Mouse (Mus musculus): ENCODE results near the gene 1700021F05Rik. TPM values are rescaled to one million over a fixed set of nuclear protein-coding genes. Genes with fewer than 3 reads are reported as not detected.

Gene 1700021F05Rik
- polyA plus RNA-seq, 1 experiment from 2014 or later = 52.1 TPM

DNA sequence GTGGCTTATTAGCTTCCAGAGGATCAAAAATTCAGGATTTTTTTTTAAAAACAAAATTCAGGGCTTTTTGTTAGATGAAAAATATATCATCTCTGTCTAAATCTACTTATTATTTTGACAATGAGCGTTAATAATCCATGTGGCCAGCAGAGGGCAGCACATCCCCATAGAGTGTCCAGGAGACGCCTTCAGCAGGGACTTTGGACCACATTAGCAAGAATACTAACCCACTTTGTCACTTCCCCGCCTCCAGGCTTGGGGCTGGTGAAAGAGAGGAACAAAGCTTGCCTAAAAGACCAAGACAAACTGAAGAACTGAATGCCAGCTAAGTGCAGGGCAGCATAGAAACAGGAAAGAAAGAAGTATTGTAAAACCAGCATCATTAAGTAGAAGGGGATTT lies 34.2 kb upstream of the 1700021F05Rik start:
- Histone ChIP-seq H3K4me1 (peaks cover 9% of the 10 kb centered on the region), H3K27me3 (no peaks in the 10 kb centered on the region), H3K36me3 (no peaks in the 10 kb centered on the region), H3K4me2 (no peak overlapping the region), H3K9me3 (0 out of 2 replicates have a peak, but pooled peaks cover 5% of the 10 kb centered on the region), H3K4me3 (no peak overlapping the region), H3K9ac (no peak overlapping the region), H3K27ac (no peak overlapping the region)
- WGBS = 4% methylated on average over 3 of the region's 3 CpGs
- no peak for ATAC-seq (ENCODE audit: borderline replicate concordance, extremely low read depth, low FRiP score, low TSS enrichment)

DNA sequence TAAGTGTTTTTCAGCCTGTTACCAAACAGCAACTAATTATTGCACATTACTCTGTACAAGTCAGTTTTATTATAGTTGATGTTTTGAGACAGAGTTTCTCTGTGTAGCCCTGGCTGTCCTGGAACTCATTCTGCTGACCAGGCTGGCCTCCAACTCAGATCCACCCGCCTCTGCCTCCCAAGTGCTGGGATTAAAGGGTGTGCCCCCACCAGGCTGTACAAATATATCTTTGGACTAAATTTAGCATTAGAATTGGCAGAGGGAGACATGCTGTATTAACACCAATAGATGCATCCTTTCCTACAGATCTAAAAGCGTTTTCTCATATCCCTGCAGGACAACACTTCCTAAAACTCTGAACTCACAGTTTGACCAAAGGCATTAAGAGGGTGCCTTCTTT lies 33.6 kb upstream of the 1700021F05Rik start:
- no peak overlapping the region for H3K4me2 ChIP-seq
- H3K27ac ChIP-seq = no peak overlapping the region
- no peaks in the 10 kb centered on the region for H3K27me3 ChIP-seq
- no peak overlapping the region for H3K9ac ChIP-seq
- no peak overlapping the region for H3K4me3 ChIP-seq
- H3K36me3 ChIP-seq = no peaks in the 10 kb centered on the region
- no peak for ATAC-seq (ENCODE audit: borderline replicate concordance, extremely low read depth, low FRiP score, low TSS enrichment)
- 69% methylated on average over 2 of the region's 2 CpGs for WGBS
- 0 out of 2 replicates have a peak, but pooled peaks cover 5% of the 10 kb centered on the region for H3K9me3 ChIP-seq
- peaks cover 6% of the 10 kb centered on the region; the same call in 1 of the 2 replicates for H3K4me1 ChIP-seq

GRCm38 (mm10) chr10:43561311-43561710 lies 20.5 kb upstream of the 1700021F05Rik start:
- Histone ChIP-seq H3K4me2 (no peak overlapping the region), H3K36me3 (no peaks in the 10 kb centered on the region), H3K9ac (no peak overlapping the region), H3K27ac (no peak overlapping the region), H3K4me1 (no peaks in the 10 kb centered on the region), H3K9me3 (no peaks in the 10 kb centered on the region), H3K27me3 (no peaks in the 10 kb centered on the region), H3K4me3 (no peak overlapping the region)
- WGBS = 84% methylated on average over 2 of the region's 2 CpGs
- ATAC-seq (ENCODE audit: borderline replicate concordance, extremely low read depth, low FRiP score, low TSS enrichment) = no peak

DNA sequence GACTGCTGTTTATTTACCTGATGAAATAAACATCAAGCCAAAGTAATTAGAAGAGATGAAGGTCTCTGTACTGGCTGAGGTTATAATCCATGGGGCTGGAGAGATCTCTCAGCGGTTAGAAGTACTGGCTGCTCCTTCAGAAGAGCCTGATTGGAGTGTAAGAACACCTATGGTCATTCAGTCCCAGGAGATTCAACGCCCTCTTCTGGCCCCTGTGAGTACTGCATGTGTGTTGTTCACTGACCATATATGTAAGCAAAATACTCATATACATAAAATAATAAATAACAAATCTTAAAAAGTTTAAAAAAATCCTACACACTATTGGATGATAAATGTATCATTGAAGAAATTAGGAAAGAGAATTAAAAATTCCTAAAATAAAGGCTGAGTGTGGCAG lies 20.0 kb upstream of the 1700021F05Rik start:
- Histone ChIP-seq H3K9me3 (no peaks in the 10 kb centered on the region), H3K4me1 (no peaks in the 10 kb centered on the region), H3K4me3 (no peak overlapping the region), H3K27ac (no peak overlapping the region), H3K36me3 (no peaks in the 10 kb centered on the region), H3K9ac (no peak overlapping the region), H3K27me3 (no peaks in the 10 kb centered on the region), H3K4me2 (no peak overlapping the region)
- ATAC-seq (ENCODE audit: borderline replicate concordance, extremely low read depth, low FRiP score, low TSS enrichment) = no peak
- 37% methylated on average over 2 of the region's 2 CpGs for WGBS

- no peaks in the 10 kb centered on the region for H3K27me3 ChIP-seq
- 70% methylated on average over 11 of the region's 11 CpGs for WGBS
- no peak for ATAC-seq (ENCODE audit: borderline replicate concordance, extremely low read depth, low FRiP score, low TSS enrichment)
- H3K4me1 ChIP-seq = no peaks in the 10 kb centered on the region
- no peaks in the 10 kb centered on the region for H3K36me3 ChIP-seq
- no peak overlapping the region for H3K27ac ChIP-seq
- no peak overlapping the region for H3K4me3 ChIP-seq
- no peak overlapping the region for H3K4me2 ChIP-seq
- H3K9ac ChIP-seq = no peak overlapping the region
- no peaks in the 10 kb centered on the region for H3K9me3 ChIP-seq
Measured at GRCm38 (mm10) chr10:43559313-43559712, 18.5 kb upstream of the 1700021F05Rik start.

DNA sequence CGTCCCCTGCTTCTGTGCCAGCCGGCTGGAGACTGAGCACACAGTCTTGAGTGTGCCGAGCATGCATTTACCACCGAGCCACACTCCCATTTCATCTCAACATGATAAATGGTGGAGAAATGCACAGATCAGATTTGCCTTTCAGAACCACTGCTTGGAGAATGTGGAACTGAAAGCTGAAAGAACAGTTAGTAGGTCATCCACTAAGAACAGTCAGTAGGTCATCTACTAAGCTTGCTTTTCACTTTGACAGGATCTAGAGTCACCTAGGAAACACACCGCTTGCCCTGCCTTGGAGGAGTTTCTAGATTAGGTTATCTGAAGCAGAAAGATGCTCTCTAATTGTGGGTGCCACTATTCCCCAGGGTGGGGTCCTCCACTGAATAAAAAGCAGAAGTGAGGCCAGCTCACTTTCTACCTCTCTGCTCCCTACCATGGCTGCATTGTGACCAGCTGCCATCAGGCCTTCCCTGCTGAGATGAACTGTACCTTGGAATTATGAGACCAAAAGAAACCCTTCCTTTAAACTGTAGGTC lies 16.9 kb upstream of the 1700021F05Rik start:
- H3K4me3 ChIP-seq = no peak overlapping the region
- H3K4me2 ChIP-seq = no peak overlapping the region
- H3K9me3 ChIP-seq = no peaks in the 10 kb centered on the region
- H3K4me1 ChIP-seq = no peaks in the 10 kb centered on the region
- no peaks in the 10 kb centered on the region for H3K27me3 ChIP-seq
- no peak overlapping the region for H3K9ac ChIP-seq
- WGBS = 85% methylated on average over 5 of the region's 5 CpGs
- ATAC-seq (ENCODE audit: borderline replicate concordance, extremely low read depth, low FRiP score, low TSS enrichment) = no peak
- H3K27ac ChIP-seq = no peak overlapping the region
- H3K36me3 ChIP-seq = no peaks in the 10 kb centered on the region

DNA sequence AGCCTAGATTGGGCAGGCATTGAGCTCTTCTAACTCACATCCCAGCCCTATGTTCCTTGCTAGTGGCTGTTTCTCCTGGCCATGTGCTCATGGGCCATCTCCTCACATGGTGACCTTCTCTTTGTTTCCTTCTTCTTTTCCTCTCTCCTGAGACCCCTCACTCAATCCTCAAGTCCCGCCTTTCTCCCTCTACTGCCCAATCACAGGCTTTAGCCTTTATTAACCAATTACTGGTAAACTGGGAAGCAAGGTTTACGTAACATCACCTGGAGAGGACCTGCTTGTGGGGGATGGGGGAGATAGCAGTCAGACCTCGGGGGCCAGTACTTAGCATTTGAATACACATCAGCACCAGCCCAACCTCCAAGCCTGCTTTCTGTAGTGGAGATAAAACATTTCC lies 10.6 kb upstream of the 1700021F05Rik start:
- H3K4me3 ChIP-seq = no peak overlapping the region
- no peak overlapping the region for H3K9ac ChIP-seq
- no peak for ATAC-seq (ENCODE audit: borderline replicate concordance, extremely low read depth, low FRiP score, low TSS enrichment)
- WGBS = 36% methylated on average over 3 of the region's 3 CpGs
- no peaks in the 10 kb centered on the region for H3K9me3 ChIP-seq
- no peaks in the 10 kb centered on the region for H3K36me3 ChIP-seq
- H3K27ac ChIP-seq = no peak overlapping the region
- H3K27me3 ChIP-seq = no peaks in the 10 kb centered on the region
- H3K4me2 ChIP-seq = no peak overlapping the region
- no peaks in the 10 kb centered on the region for H3K4me1 ChIP-seq

DNA sequence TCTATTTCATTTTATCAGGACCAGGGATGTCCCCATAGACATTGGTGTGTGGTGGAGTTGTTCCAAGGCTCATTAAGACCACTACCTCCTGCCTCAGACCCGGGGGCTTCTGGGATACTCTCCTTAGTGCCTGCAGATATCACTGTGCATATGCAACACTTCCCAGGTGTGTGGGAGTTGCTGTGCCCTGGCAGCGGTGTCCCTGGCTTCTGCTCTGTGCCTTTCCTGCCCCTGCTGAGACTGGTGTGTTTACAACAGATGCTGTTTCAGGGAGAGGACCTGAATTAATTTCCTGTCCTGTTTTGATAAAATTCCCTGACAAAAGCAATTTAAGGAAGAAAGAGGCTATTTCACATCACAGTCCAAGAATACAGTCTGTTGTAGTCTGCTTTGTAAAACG lies 10.1 kb upstream of the 1700021F05Rik start:
- H3K9me3 ChIP-seq = no peaks in the 10 kb centered on the region
- ATAC-seq (ENCODE audit: borderline replicate concordance, extremely low read depth, low FRiP score, low TSS enrichment) = no peak
- no peak overlapping the region for H3K9ac ChIP-seq
- H3K4me3 ChIP-seq = no peak overlapping the region
- H3K4me1 ChIP-seq = no peaks in the 10 kb centered on the region
- no peak overlapping the region for H3K27ac ChIP-seq
- H3K27me3 ChIP-seq = no peaks in the 10 kb centered on the region
- 33% methylated on average over 3 of the region's 3 CpGs for WGBS
- H3K4me2 ChIP-seq = no peak overlapping the region
- no peaks in the 10 kb centered on the region for H3K36me3 ChIP-seq

DNA sequence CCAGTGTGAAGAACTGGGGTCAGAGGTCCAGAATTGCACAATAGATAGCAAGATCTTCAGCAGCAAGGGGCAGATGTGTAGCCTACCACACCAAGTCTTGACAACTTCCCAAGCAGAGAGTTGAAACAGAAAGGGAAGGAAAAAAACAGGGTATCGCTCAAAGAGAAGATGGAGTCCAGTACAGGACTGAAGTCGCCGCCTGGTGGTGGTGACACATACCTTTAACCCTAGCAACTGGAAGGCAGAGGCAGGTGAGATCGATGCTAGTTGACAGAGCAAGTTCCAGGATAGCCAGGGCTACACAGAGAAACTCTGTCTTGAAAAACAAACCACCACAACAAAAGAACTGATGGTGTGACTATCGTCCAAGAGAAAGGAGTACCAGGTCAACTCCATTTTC lies 8.6 kb upstream of the 1700021F05Rik start:
- Histone ChIP-seq H3K27ac (no peak overlapping the region), H3K9me3 (no peaks in the 10 kb centered on the region), H3K9ac (no peak overlapping the region), H3K4me3 (no peak overlapping the region), H3K4me2 (no peak overlapping the region), H3K4me1 (no peaks in the 10 kb centered on the region), H3K27me3 (no peaks in the 10 kb centered on the region), H3K36me3 (no peaks in the 10 kb centered on the region)
- ATAC-seq (ENCODE audit: borderline replicate concordance, extremely low read depth, low FRiP score, low TSS enrichment) = no peak
- WGBS = 64% methylated on average over 5 of the region's 5 CpGs

- Histone ChIP-seq H3K9ac (no peak overlapping the region), H3K27ac (no peak overlapping the region), H3K4me1 (peaks cover 16% of the 10 kb centered on the region), H3K36me3 (no peaks in the 10 kb centered on the region), H3K27me3 (no peaks in the 10 kb centered on the region), H3K9me3 (no peaks in the 10 kb centered on the region), H3K4me2 (peak overlapping the region; percentile 43), H3K4me3 (peak overlapping the region; percentile 98)
- 33% methylated on average over 8 of the region's 8 CpGs for WGBS
- ATAC-seq (ENCODE audit: borderline replicate concordance, extremely low read depth, low FRiP score, low TSS enrichment) = no peak
Measured at GRCm38 (mm10) chr10:43541153-43541544, 355 bp upstream of the 1700021F05Rik start.

- 16% methylated on average over 12 of the region's 12 CpGs for WGBS
Measured at GRCm38 (mm10) chr10:43539746-43540310, 966 bp downstream of the 1700021F05Rik start.

DNA sequence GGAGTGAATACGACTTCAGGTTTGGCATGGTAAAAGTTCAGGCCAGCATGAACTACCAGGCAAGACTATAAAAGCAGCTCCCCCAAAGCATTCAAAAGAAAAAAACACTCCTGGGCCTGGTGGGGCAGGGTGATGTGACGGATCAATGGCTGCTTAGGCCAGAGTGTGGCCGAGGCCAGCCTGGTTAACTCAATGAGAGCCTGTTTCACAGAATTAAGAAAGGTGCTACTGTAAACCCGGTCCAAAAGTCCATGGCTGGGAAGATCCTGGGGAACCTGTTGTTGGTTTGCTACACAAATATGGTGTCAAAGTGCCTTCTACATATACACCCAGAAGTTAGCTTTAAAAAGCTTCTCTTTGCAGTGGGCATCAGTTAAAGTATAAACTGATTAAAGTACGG lies 2.0 kb downstream of the 1700021F05Rik start:
- Histone ChIP-seq H3K4me1 (peaks cover 16% of the 10 kb centered on the region), H3K27me3 (no peaks in the 10 kb centered on the region), H3K36me3 (peaks cover 9% of the 10 kb centered on the region; the same call in 1 of the 2 replicates), H3K4me3 (no peak overlapping the region), H3K9me3 (no peaks in the 10 kb centered on the region), H3K4me2 (no peak overlapping the region), H3K27ac (no peak overlapping the region), H3K9ac (no peak overlapping the region)
- ATAC-seq (ENCODE audit: borderline replicate concordance, extremely low read depth, low FRiP score, low TSS enrichment) = no peak
- 88% methylated on average over 5 of the region's 5 CpGs for WGBS

More at GRCm38 (mm10) chr10:43539746-43540310, 966 bp downstream of the 1700021F05Rik start:
- no peaks in the 10 kb centered on the region for H3K9me3 ChIP-seq
- peaks cover 16% of the 10 kb centered on the region for H3K4me1 ChIP-seq
- H3K36me3 ChIP-seq = peaks cover 9% of the 10 kb centered on the region; the same call in 1 of the 2 replicates
- no peaks in the 10 kb centered on the region for H3K27me3 ChIP-seq
- H3K9ac ChIP-seq = peak overlapping the region; percentile 98
- peak overlapping the region; percentile 98 for H3K4me3 ChIP-seq
- no peak overlapping the region; the same call in 1 of the 2 replicates for H3K27ac ChIP-seq
- ATAC-seq (ENCODE audit: borderline replicate concordance, extremely low read depth, low FRiP score, low TSS enrichment) = no peak
- peak overlapping the region; percentile 60 for H3K4me2 ChIP-seq

Data from lung, embryonic 15.5 days (tissue).